Mouse (Mus musculus): ENCODE data around the gene Rassf2. TPM values are rescaled to one million over a fixed set of nuclear protein-coding genes. Genes with fewer than 3 reads are reported as not detected.
A peak's percentile ranks its signal among the peaks of the same experiment; 100 is the strongest.

Rassf2 gene
- polyA plus RNA-seq, 1 experiment from 2014 or later: 23.0 TPM

DNA sequence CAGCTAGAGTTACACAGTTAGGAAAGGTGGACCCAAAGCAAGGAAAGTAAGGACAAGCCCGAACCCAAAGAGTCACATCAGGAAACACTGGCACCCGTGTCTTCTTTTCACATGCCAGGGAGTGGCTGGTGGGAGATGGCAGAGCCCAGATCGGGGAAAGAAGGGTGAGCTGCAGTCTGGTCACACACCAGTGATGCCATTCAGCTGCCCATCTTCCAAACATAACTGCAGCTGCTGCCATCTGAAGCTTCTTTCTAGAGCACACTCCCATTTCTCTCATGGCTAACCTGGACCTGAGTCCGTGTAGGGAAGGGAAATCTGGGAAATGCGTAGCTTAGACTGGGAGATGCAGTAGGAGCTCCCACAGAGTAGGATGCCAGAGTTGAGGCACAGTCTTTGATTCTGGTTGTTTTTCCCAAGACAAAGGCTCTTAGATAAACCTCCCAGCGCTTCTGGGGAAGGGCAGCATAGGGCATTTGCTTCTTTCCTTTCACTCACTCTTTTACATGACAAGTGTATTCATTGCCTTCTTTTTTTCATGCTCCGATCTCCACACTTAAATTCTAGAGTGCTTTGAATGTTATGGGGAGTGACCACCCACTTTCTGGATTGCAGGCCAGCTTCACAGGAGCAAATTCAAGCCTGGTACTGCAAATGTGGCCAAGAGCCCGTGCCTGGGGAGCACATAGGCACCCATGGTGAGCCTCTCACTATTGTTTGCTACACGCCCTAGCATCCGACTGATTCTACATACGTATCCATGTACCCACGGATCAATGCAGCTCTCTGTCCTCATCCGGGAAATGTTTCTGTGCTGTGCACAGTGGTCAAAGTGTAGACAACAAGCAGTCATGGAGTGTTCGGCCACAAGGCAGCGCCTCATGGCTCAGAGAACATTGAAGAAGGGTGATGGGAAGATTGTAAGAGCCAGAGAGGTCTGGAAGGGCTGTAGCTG is 14.5 kb upstream of the Rassf2 start:
- H3K27me3 ChIP-seq (replicated peaks; ENCODE audit: control insufficient read depth, insufficient read depth, low read length): no peaks in the 10 kb centered on the region
- no peak overlapping the region for H3K9ac ChIP-seq (ENCODE audit: low read depth, low read length)
- H3K4me2 ChIP-seq (ENCODE audit: low read depth, low read length): no peak overlapping the region
- no peak overlapping the region for H3K27ac ChIP-seq (replicated peaks; ENCODE audit: low read depth, low read length)
- H3K9me3 ChIP-seq (ENCODE audit: control insufficient read depth, low read length): no peaks in the 10 kb centered on the region
- ATAC-seq (ENCODE audit: low read depth) (no peak), DNase-seq (ENCODE audit: low spot score) (no peak)
- H3K4me3 ChIP-seq (ENCODE audit: low read depth, low read length): no peak overlapping the region
- 76% methylated on average over 15 of the region's 15 CpGs for WGBS
- H3K4me1 ChIP-seq (ENCODE audit: control insufficient read depth, insufficient read depth, low read length): peaks cover 4% of the 10 kb centered on the region
- H3K36me3 ChIP-seq (ENCODE audit: control insufficient read depth, insufficient read depth, low read length): no peaks in the 10 kb centered on the region

DNA sequence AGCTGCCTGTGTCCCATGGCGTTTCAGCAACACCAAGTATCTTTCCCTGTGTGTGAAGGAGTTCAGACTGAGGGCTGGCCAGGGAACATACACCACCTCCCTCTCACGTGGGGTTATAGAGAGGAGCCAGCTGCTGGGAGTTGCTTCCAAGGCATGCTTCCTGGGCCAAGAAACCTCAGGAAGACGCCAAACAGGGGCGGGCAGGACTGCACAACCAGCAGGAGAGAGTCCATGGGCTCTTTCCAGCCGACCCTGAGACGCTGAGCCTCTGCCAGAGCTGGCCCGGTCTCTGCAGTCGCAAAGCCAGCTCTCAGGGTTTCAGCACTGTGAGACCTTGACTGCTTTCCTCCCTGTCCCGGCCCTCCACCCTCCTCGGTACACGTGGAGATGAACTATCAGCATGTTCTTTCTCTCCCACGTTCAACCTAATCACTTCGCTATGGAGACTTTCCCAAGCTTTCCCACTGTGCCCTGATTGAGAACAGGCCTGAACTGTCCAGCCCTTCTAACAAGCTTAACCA is 13.1 kb upstream of the Rassf2 start:
- ATAC-seq (ENCODE audit: low read depth): peak; percentile 95
- H3K4me3 ChIP-seq (ENCODE audit: low read depth, low read length): no peak overlapping the region

DNA sequence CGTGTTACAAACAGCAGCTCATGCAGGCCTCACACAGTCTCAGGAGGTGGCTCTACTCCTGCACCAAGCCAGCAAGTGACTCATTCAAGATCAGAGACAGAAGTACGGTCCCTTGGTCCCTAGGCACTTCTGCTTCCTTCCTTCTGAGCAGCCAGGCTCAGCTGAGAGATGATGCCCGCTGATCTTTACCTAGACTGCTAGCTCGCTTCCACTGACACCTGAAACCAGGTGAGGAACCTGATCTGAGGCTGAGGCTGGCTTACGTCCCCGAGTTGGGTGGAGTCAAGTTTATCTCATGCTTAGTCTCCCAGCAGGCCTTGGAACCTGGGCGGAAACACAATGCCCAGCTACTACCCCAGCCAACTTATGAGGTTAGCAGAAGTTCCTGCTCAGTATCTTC is 9.8 kb upstream of the Rassf2 start:
- DNase-seq (ENCODE audit: low spot score) (no peak), ATAC-seq (ENCODE audit: low read depth) (no peak)
- WGBS: 50% methylated on average over 7 of the region's 7 CpGs
- H3K36me3 ChIP-seq (ENCODE audit: control insufficient read depth, insufficient read depth, low read length): no peaks in the 10 kb centered on the region
- H3K4me2 ChIP-seq (ENCODE audit: low read depth, low read length): no peak overlapping the region
- no peak overlapping the region for H3K9ac ChIP-seq (ENCODE audit: low read depth, low read length)
- H3K9me3 ChIP-seq (ENCODE audit: control insufficient read depth, low read length): no peaks in the 10 kb centered on the region
- H3K27ac ChIP-seq (replicated peaks; ENCODE audit: low read depth, low read length): no peak overlapping the region
- H3K4me3 ChIP-seq (ENCODE audit: low read depth, low read length): no peak overlapping the region
- peaks cover 4% of the 10 kb centered on the region for H3K4me1 ChIP-seq (ENCODE audit: control insufficient read depth, insufficient read depth, low read length)
- H3K27me3 ChIP-seq (replicated peaks; ENCODE audit: control insufficient read depth, insufficient read depth, low read length): no peaks in the 10 kb centered on the region

More for the DNA sequence above, 13.1 kb upstream of the Rassf2 start:
- no peaks in the 10 kb centered on the region for H3K36me3 ChIP-seq (ENCODE audit: control insufficient read depth, insufficient read depth, low read length)
- peaks cover 4% of the 10 kb centered on the region for H3K4me1 ChIP-seq (ENCODE audit: control insufficient read depth, insufficient read depth, low read length)
- no peaks in the 10 kb centered on the region for H3K9me3 ChIP-seq (ENCODE audit: control insufficient read depth, low read length)
- 13% methylated on average over 13 of the region's 13 CpGs for WGBS
- peak overlapping the region; percentile 33 for H3K4me2 ChIP-seq (ENCODE audit: low read depth, low read length)
- H3K9ac ChIP-seq (ENCODE audit: low read depth, low read length): 0 out of 2 replicates have a peak overlapping the region, but pooled peaks have one; percentile 9
- H3K27me3 ChIP-seq (replicated peaks; ENCODE audit: control insufficient read depth, insufficient read depth, low read length): no peaks in the 10 kb centered on the region
- H3K27ac ChIP-seq (replicated peaks; ENCODE audit: low read depth, low read length): peak overlapping the region; percentile 76
- DNase-seq (ENCODE audit: low spot score): peak; percentile 92

DNA sequence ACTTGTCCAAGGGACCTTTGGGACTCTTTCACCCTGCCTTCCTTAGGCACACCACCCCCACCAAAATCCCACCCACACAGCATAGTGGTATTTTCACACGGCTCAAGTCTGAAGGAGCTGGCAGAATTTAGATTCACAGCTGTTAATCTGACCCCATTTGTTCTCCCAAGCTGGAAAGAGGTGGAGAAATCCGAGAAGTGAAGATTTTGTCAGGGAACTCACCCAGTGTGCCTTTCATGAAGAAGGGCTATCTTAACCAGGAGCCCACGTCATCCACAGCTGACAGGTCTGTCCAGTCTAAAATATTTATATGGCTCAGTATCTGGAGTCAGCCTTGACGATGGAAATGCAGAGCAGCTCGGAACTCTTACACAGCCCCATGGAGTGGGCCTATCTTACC is 6.3 kb upstream of the Rassf2 start:
- no peak for DNase-seq (ENCODE audit: low spot score)
- no peak for ATAC-seq (ENCODE audit: low read depth)
- H3K27me3 ChIP-seq (replicated peaks; ENCODE audit: control insufficient read depth, insufficient read depth, low read length): 0 out of 2 replicates have a peak, but pooled peaks cover under 1% of the 10 kb centered on the region

DNA sequence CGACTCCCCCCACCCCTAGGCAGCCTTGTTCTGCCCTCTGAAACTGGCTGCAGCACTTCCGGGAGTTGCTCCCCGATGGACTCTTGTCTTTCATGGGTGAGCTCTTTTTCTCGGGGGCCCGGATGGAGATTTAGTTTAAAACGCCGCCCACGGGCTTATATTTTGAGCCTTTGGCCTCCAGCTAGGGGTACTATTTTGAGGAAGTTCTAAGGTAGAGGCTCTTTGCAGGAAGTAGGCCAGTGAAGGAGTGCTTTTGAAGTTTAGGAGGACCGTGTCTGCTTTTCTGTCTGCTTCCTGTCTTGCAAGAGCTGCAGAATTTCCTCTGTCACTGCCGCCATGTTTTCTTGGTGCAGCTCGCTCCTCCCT is 5.4 kb upstream of the Rassf2 start:
- 0 out of 2 replicates have a peak overlapping the region, but pooled peaks have one; percentile 21 for H3K27ac ChIP-seq (replicated peaks; ENCODE audit: low read depth, low read length)
- no peak overlapping the region for H3K4me2 ChIP-seq (ENCODE audit: low read depth, low read length)
- H3K9ac ChIP-seq (ENCODE audit: low read depth, low read length): no peak overlapping the region
- no peaks in the 10 kb centered on the region for H3K9me3 ChIP-seq (ENCODE audit: control insufficient read depth, low read length)
- H3K36me3 ChIP-seq (ENCODE audit: control insufficient read depth, insufficient read depth, low read length): no peaks in the 10 kb centered on the region
- no peak overlapping the region for H3K4me3 ChIP-seq (ENCODE audit: low read depth, low read length)
- H3K27me3 ChIP-seq (replicated peaks; ENCODE audit: control insufficient read depth, insufficient read depth, low read length): 0 out of 2 replicates have a peak, but pooled peaks cover 3% of the 10 kb centered on the region
- WGBS: 54% methylated on average over 11 of the region's 11 CpGs
- H3K4me1 ChIP-seq (ENCODE audit: control insufficient read depth, insufficient read depth, low read length): peaks cover 9% of the 10 kb centered on the region
- DNase-seq (ENCODE audit: low spot score): no peak
- no peak for ATAC-seq (ENCODE audit: low read depth)

More for the DNA sequence above, 6.3 kb upstream of the Rassf2 start:
- Histone ChIP-seq H3K9ac (ENCODE audit: low read depth, low read length) (no peak overlapping the region), H3K27ac (replicated peaks; ENCODE audit: low read depth, low read length) (no peak overlapping the region), H3K4me1 (ENCODE audit: control insufficient read depth, insufficient read depth, low read length) (peaks cover under 1% of the 10 kb centered on the region), H3K9me3 (ENCODE audit: control insufficient read depth, low read length) (no peaks in the 10 kb centered on the region), H3K36me3 (ENCODE audit: control insufficient read depth, insufficient read depth, low read length) (no peaks in the 10 kb centered on the region), H3K4me3 (ENCODE audit: low read depth, low read length) (no peak overlapping the region), H3K4me2 (ENCODE audit: low read depth, low read length) (no peak overlapping the region)
- WGBS: 63% methylated on average over 5 of the region's 5 CpGs

DNA sequence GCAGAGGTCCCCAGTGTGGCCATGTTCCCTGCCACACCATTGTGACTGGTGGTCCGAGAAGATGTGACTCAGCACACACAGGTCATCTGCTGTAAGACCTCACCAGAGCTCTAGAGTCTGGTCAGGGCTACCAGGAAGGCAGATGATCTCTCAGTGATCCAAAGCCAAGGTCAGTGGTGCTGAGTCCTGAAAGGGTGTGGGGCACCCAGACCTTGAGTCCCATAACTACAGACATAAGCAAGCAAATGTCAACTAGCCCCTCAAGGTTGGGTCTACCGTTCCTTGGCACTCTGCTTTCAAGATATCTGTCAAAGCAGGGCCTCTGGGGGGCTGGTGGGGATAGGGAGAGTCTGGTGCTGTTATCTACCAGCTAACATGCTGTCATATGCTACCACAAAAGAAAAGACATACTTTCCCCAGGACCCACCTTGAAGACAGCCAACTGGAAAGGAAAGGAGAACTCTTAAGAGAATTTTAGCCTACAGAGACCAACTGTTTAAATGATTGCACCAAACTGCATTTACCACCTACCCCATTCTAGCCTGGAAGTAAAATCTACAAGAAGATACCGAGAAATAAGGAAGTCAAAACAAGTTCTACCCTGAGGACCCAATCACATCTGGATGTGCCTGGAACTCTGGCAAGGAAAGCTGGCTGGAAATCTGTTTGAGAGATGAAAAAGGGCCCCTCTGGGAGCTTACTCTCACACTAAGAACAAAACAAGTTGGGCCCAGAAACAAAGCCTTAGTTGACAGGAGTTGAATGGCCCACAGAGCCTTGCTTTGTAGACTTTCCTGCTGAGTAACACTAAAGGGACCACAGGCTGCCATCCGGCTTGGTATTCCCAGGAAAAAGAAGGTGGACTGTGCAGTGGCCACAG is 4.8 kb upstream of the Rassf2 start:
- DNase-seq (ENCODE audit: low spot score) (peak; percentile 25), ATAC-seq (ENCODE audit: low read depth) (no peak)
- H3K27ac ChIP-seq (replicated peaks; ENCODE audit: low read depth, low read length): 0 out of 2 replicates have a peak overlapping the region, but pooled peaks have one; percentile 21
- no peaks in the 10 kb centered on the region for H3K9me3 ChIP-seq (ENCODE audit: control insufficient read depth, low read length)
- no peak overlapping the region for H3K9ac ChIP-seq (ENCODE audit: low read depth, low read length)
- H3K36me3 ChIP-seq (ENCODE audit: control insufficient read depth, insufficient read depth, low read length): no peaks in the 10 kb centered on the region
- 57% methylated on average over 4 of the region's 4 CpGs for WGBS
- H3K4me1 ChIP-seq (ENCODE audit: control insufficient read depth, insufficient read depth, low read length): peaks cover 10% of the 10 kb centered on the region
- H3K4me3 ChIP-seq (ENCODE audit: low read depth, low read length): no peak overlapping the region
- H3K4me2 ChIP-seq (ENCODE audit: low read depth, low read length): no peak overlapping the region
- 0 out of 2 replicates have a peak, but pooled peaks cover 3% of the 10 kb centered on the region for H3K27me3 ChIP-seq (replicated peaks; ENCODE audit: control insufficient read depth, insufficient read depth, low read length)

DNA sequence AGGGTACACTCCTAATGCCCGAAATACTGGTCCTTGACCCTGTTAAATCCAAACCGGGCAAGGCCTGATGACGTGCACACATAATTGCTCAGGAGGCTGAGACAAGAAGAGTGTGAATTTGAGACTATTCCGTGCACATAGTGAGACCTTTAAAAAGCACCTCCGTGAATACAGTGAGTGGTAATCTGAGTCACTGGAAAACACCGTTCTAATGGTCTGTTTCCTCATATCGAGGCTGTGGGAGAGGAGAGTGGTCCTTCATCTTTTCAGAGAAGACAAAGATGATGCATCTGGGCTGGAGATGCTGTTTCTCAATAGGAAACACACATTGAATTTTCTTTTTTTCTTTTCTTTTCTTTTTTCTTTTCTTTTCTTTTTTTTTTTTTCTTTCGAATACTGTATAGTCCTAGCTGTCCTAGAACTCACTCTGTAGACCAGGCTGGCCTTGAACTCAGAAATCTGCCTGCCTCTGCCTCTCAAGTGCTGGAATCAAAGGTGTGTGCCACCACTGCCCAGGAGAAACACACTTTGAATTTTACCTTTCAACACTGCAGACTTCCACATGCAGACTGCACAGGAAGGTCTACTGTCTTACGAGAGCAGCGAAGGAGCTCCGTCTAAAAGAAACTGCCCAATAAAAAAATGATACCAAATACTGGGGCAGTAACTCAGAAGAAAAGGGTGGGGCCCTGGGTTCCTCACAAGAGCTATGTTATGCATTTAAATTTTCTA is 1.5 kb upstream of the Rassf2 start:
- ATAC-seq (ENCODE audit: low read depth): no peak
- peak overlapping the region; percentile 90; the same call in 1 of the 2 replicates for H3K4me2 ChIP-seq (ENCODE audit: low read depth, low read length)
- WGBS: 66% methylated on average over 11 of the region's 11 CpGs
- peaks cover 15% of the 10 kb centered on the region for H3K4me1 ChIP-seq (ENCODE audit: control insufficient read depth, insufficient read depth, low read length)
- H3K4me3 ChIP-seq (ENCODE audit: low read depth, low read length): no peak overlapping the region
- H3K9ac ChIP-seq (ENCODE audit: low read depth, low read length): no peak overlapping the region
- no peak for DNase-seq (ENCODE audit: low spot score)
- H3K36me3 ChIP-seq (ENCODE audit: control insufficient read depth, insufficient read depth, low read length): no peaks in the 10 kb centered on the region
- peak overlapping the region; percentile 56; the same call in 1 of the 2 replicates for H3K27ac ChIP-seq (replicated peaks; ENCODE audit: low read depth, low read length)
- no peaks in the 10 kb centered on the region for H3K9me3 ChIP-seq (ENCODE audit: control insufficient read depth, low read length)
- peaks cover 31% of the 10 kb centered on the region for H3K27me3 ChIP-seq (replicated peaks; ENCODE audit: control insufficient read depth, insufficient read depth, low read length)

Data from embryonic facial prominence, embryonic 14.5 days (tissue).